Mouse (Mus musculus) mesoderm, embryonic 11.5 days (tissue): ENCODE measurements around the gene Zfp689.
"Not testable (repeated sequence)": the region's sequence is repeated elsewhere in the genome, so short reads cannot be mapped to it uniquely, and the experiment has no call there.

Experiments
- DNase-seq: peaks from one replicate; pipeline ENCODE4 v3.0.0-alpha.2; 2012; ENCODE audit warnings: low read depth, low spot score

Zfp689 gene

GRCm38 (mm10) chr7:127448521-127449300 is at the start of gene Zfp689:
Gene Zfp689, minus strand, starts transcription at chr7:127449158.
- DNase-seq = peak; percentile 96

- peak; percentile 24 for DNase-seq
Measured at GRCm38 (mm10) chr7:127498407-127498806, 49.4 kb upstream of the Zfp689 start.

GRCm38 (mm10) chr7:127497382-127497781 is 48.4 kb upstream of the Zfp689 start:
- no peak for DNase-seq

GRCm38 (mm10) chr7:127494648-127495047 is 45.7 kb upstream of the Zfp689 start:
- DNase-seq = no peak

GRCm38 (mm10) chr7:127491846-127492245 is 42.9 kb upstream of the Zfp689 start:
- DNase-seq = no peak

- no peak for DNase-seq
Measured at GRCm38 (mm10) chr7:127489982-127490381, 41.0 kb upstream of the Zfp689 start.

- not testable (repeated sequence) for DNase-seq
Measured at GRCm38 (mm10) chr7:127488364-127488763, 39.4 kb upstream of the Zfp689 start.

- no peak for DNase-seq
Measured at GRCm38 (mm10) chr7:127485416-127485815, 36.5 kb upstream of the Zfp689 start.

GRCm38 (mm10) chr7:127480321-127480720 is 31.4 kb upstream of the Zfp689 start:
- DNase-seq = no peak

GRCm38 (mm10) chr7:127479318-127480225 is 30.6 kb upstream of the Zfp689 start:
- DNase-seq = no peak

GRCm38 (mm10) chr7:127478635-127479317 is 29.8 kb upstream of the Zfp689 start, which contains the start of gene Fbrs:
Gene Fbrs, plus strand, starts transcription at chr7:127479199.
- DNase-seq = peak; percentile 96

- DNase-seq = peak; percentile 100
Measured at GRCm38 (mm10) chr7:127477687-127478634, 29.0 kb upstream of the Zfp689 start.

GRCm38 (mm10) chr7:127476855-127477254 is 27.9 kb upstream of the Zfp689 start:
- DNase-seq = no peak

GRCm38 (mm10) chr7:127476336-127476735 is 27.4 kb upstream of the Zfp689 start:
- no peak for DNase-seq

- DNase-seq = no peak
Measured at GRCm38 (mm10) chr7:127475186-127475740, 26.3 kb upstream of the Zfp689 start.

GRCm38 (mm10) chr7:127474378-127475070 is 25.6 kb upstream of the Zfp689 start:
- DNase-seq = no peak

GRCm38 (mm10) chr7:127473705-127474104 is 24.7 kb upstream of the Zfp689 start:
- no peak for DNase-seq

GRCm38 (mm10) chr7:127472060-127472459 is 23.1 kb upstream of the Zfp689 start:
- no peak for DNase-seq

GRCm38 (mm10) chr7:127471646-127472010 is 22.7 kb upstream of the Zfp689 start:
- DNase-seq = no peak
